Mouse (Mus musculus): ENCODE measurements around the gene Fntb.

Gene Fntb

GRCm38 (mm10) chr12:76920398-76920797 is 155.0 kb downstream of the Fntb start:
- DNase-seq (ENCODE audit: low read depth, low spot score) = no peak

DNA sequence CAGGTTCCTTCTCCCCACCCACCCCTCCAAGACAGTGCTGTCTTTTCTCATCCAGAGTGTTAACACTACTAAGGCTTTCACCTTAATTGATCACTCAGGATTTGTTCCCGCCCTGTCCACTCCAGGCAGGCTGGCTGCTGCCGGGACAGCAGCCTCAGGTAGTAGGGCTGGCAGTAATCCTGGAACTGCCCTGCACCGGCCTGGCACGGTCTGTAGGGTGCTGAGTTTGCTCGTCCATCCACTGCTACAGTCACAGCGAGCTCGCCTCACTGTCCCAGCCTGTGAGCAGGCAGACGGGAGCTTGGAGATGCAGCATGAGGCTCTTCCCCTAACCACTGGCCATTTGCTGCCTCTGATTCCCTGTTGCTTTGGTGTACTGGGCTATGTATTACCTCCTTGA is 155.6 kb downstream of the Fntb start:
- no peak for DNase-seq (ENCODE audit: low read depth, low spot score)

- DNase-seq (ENCODE audit: low read depth, low spot score) = no peak
Observed at GRCm38 (mm10) chr12:76923118-76923517, 157.7 kb downstream of the Fntb start.

- no peak for DNase-seq (ENCODE audit: low read depth, low spot score)
Observed at GRCm38 (mm10) chr12:76924904-76925604, 159.7 kb downstream of the Fntb start.

GRCm38 (mm10) chr12:76926338-76926945 is 161.1 kb downstream of the Fntb start:
- DNase-seq (ENCODE audit: low read depth, low spot score) = no peak

DNA sequence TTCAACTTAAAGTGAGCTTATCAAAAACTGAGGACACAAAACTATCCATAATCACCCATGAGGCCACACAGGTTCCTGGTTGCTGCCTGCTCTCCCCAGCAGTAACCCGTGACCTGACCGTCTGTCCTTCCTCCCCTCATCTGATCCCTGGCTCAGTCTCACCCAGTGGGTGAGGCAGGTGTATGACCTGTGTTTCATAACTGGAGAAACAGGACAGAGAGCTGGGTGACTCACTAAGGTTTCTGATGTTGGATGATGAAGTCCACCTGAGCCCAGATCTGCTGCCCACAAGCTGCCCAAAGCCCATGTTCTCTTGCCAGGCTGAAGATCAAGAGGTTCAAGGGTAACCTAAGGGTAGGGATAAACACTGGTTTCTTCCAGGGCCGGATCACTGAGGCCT is 161.6 kb downstream of the Fntb start:
- no peak for DNase-seq (ENCODE audit: low read depth, low spot score)

DNA sequence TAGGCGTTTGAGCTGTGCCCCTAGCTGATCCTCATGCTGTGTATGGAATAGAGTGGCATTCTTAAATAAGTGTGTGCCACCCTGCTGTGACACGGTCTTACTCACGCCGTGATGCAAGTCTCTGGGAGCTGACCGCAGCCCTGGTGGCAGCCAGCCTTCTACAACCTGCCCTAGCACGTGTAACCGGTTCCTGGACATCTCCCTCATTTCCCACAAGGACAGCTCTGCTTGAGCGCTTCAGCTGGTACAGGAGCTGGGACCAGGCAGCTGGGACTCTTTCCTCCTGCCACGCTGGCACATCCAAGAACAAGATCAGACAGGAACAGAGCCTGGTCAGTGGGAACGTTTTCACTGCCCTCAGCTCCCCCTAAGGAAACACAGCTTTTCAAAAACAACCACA is 162.2 kb downstream of the Fntb start:
- no peak for DNase-seq (ENCODE audit: low read depth, low spot score)

GRCm38 (mm10) chr12:76930177-76930576 is 164.8 kb downstream of the Fntb start:
- no peak for DNase-seq (ENCODE audit: low read depth, low spot score)

DNA sequence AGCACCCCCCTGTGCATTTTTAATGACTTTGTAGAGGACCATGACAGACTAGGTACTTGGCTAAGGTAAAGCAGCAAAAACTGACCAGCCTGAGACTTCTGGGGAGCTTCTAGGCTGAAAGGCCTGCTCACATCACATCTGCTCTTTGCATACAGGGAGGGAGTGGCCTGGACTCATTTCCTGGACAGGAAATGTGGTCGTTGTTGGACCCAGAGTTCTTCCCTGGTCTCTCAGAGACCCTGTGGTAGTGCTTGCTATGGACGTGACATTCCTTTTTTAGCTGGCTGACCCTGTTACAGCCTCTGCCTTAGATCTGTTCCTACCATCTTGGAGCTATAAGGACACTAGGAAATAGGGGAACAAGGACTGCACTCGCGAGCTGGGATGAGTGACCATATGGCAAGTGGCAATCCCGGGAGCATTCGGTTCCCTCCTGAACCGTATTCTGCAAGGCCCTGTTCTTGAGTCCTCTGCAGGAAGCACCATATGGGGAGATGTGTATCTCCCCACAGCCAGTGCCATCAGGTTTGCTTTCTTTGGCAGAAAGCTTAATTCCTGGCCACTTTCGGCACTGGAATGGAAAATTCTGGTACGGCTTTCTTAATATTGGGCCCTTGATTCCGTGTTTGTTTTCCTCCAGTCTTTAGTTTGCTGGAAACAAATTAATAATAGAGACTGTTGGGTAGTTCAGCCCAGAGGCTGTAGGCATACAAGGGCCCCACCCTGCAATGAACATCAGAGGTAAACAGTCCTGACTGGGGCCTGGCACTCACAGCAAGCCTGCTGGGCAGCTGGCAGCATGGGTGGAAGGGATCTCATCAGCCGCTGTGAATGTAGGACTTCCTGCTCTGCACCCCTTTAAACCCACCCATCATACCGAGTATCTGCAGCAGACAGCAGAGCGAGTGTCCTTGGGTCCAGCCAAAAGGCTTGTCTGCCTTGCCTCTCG is 166.6 kb downstream of the Fntb start:
- no peak for DNase-seq (ENCODE audit: low read depth, low spot score)

GRCm38 (mm10) chr12:76932688-76933060 is 167.3 kb downstream of the Fntb start:
- DNase-seq (ENCODE audit: low read depth, low spot score) = no peak

DNA sequence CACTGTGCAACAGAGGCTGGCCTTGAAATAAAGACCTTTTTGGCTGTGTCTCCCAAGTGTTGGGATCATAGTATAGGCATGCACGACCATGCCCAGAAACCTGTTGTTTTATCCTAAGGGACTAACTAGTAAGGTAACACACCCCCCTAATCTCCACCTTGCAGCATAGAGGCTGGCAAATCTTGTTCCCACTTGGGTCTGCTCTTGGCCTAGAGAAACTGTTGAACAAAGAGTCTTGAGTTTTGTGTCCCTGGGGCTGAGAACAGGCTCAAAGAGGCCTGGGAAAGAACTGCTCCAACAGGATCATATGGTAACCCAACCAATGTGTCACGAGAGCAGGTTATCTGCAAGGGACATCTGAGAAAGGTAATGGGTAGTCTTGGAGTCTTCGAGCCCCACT is 169.0 kb downstream of the Fntb start:
- no peak for DNase-seq (ENCODE audit: low read depth, low spot score)

DNA sequence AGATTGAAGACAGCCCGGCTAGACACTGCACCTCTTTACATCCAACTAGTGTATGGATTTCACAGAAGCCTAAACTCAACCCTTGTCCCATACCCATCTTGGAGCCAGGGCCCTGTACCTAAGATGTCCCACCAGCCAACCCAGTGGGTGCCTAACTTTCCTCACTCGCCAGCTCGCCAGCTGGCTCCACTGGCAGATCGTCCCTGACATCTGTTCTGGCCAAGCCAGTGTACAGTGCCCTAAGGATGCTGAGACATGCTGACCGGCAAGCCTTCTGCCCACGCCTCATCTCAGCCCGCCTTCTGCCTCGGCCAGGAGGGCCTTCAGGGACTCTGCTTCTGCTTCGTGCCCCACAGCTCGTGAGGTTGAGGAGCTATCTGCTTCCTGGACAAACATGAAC is 170.8 kb downstream of the Fntb start:
- no peak for DNase-seq (ENCODE audit: low read depth, low spot score)

DNA sequence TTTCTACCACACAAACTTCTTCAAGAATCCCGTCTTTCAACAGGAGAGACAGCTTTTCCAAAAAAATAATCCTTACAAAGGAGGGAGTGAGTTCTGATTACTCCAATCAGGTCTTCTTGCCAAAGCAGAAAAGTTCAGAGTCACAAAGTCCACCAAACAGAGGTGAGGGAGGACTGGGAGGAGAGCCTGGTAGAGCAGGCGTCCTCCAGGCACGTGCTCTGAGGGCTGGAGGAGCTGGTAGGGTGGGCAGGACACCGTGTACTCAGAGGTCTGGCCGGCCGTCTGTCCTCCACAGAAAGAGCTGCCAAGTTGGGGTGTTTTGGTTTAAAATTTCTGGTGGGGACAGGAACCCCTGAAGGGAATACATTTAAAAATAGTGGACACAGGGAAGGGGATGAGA is 172.6 kb downstream of the Fntb start:
- DNase-seq (ENCODE audit: low read depth, low spot score) = no peak

GRCm38 (mm10) chr12:76941524-76941923 is 176.1 kb downstream of the Fntb start:
- no peak for DNase-seq (ENCODE audit: low read depth, low spot score)

DNA sequence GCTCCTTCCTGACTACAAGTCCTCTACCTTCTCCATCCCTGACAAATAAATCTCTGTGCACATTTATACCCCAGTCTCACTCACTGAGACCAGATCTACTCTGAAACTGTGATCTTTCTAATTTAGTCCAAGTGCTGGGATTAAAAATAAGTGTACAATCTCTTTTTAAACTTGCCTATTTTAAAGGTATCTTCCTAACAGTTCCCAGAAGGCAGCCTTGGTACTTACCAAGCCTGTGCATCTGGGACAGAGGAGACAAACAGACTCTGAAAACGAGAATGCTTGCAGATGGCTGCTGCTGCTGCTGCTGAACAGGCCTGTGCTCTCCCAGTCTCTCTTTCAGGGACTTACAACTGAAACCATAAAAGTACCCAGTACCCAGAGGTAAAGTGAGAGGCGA is 177.1 kb downstream of the Fntb start:
- no peak for DNase-seq (ENCODE audit: low read depth, low spot score)

- DNase-seq (ENCODE audit: low read depth, low spot score) = no peak
Observed at GRCm38 (mm10) chr12:76943046-76943445, 177.7 kb downstream of the Fntb start.

DNA sequence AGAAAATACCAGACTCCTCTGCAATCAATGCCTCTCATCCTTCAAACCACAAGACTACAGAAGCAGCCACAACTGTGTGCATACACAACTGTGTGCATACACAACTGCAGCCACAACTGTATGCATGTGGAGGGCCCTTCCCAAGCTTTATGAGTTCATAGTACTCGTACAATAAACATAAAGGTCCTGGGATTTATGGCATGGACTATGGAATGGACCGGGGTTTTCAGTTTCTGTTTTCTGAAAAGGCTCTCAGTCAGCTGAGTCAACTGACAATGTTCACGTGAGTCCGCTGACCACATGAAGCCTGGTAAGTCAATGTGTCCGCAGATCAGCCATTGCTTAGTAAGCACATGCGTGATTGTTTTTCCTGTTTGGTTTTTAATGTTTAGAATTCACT is 178.1 kb downstream of the Fntb start:
- no peak for DNase-seq (ENCODE audit: low read depth, low spot score)

- no peak for DNase-seq (ENCODE audit: low read depth, low spot score)
Observed at GRCm38 (mm10) chr12:76947487-76947886, 182.1 kb downstream of the Fntb start.

GRCm38 (mm10) chr12:76948185-76948584 is 182.8 kb downstream of the Fntb start:
- no peak for DNase-seq (ENCODE audit: low read depth, low spot score)

- no peak for DNase-seq (ENCODE audit: low read depth, low spot score)
Observed at GRCm38 (mm10) chr12:76948781-76949180, 183.4 kb downstream of the Fntb start.

DNA sequence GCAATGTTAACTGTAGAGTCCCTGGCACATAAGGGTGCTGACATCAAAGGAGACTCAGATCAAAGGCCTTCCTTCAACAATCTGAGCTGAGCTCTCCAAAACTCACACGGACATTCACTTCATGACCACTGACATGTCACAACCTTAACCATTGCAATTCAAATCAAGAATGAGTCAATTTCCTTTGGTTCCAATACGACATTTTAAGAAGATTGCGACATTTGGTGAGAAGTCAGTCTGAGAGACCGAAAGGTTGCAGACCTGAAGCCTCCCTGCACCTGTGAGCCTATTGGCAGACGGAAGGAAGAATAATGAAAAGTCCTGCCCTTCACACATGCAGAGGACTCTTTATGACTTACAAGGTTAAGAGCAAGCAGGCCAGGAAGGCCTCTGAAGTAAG is 184.9 kb downstream of the Fntb start:
- DNase-seq (ENCODE audit: low read depth, low spot score) = no peak

DNA sequence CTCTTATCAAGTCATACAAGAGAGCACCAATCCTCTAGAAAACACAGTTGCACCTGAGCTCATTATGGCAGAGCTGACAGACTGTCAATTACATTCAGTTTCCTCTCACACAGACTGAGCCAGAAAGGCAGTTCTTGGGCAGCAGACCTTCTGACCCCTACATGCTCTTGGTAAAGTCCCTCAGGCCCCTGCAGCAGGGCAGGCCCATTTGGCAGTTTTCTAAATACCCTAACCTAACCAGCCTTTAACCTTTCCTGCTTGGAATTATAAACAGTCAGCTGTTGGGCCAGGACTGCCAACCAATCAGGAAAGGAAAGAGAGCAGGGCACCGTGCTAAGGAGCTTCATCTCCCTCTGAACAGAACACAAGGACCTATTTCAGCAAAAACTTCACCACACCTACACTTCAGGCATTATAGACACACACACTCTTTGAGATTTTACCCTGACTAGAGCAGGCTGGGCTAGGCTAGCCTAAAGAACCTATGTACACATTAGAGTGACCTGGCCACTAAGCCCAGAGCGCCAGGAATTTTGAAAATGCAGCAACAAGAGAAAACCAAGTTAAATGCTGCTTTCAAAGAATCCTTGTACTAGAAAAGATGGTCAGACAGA is 188.5 kb downstream of the Fntb start:
- DNase-seq (ENCODE audit: low read depth, low spot score) = no peak

Measured in retina, postnatal 7 days (tissue).